Mouse (Mus musculus) CD8-positive naive resting alpha-beta T cell, adult 2 months (primary cell): ENCODE data around the gene Aagab.

ENCODE experiments used
- DNase-seq, 2 experiments: peaks; one replicate each; pipeline ENCODE4 v3.0.0; 2022; ENCODE audit warnings: low read depth in 2 of 2, low spot score in 2 of 2

Aagab gene

DNA sequence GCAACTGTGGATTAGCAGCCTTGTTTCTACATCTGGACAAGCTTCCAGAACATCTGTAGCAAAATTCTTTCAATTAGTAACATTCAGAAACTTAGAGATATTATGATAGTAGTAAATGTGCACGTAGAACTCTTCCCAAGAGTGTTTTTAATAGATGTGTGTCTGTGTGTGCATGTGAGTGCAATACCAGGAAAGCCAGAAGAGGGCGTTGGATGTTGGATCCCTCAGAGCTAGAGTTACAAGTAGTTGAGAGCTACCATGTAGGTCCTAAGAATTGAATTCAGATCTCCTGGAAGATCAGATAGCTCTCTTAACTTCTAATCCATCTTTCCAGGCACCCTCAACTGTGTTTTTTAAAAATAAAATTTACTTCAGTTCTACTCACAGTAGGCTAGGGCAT is 4.1 kb downstream of the Aagab start:
- peak in 1 of 2 experiments; percentile 23 for DNase-seq

DNA sequence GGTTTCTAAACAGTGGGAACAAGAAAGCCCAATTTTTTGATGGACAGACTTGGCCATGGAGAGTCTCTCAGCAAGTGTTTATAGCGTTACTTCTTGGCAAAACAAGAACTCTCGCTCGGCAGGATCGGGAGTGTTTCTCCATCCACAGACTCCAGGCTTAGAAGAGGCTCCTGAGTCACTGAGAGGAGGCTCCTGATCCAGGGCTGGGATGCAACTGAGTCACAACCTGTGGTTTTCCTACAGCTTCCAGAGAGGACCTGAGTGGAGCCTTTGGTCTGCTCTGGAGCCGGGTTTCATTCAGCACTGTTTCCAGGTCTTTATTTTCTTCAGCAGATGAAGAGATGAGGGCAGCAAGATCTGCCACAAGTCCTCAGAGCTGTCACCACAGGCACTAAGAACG is 5.5 kb downstream of the Aagab start:
- no peak for DNase-seq

DNA sequence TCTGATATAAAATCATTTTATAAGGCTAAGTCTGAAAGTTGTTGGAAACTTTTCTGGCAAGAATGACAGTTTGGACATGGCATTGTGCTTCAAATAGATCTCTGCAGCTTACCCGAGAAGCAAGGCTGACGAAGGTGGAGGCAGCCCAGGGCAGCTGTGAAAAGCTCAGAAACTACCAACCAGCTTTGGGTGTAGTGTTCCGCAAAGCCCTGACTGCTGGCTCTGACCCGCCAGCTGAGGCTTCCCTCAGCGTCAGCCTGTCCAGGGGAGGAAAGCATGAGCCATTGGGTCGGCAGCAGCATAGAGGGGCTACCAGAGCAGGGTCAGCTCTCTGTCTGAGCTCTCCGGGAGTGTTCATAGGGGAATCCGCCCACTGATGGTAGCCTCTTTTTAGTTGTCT is 6.8 kb downstream of the Aagab start:
- no peak for DNase-seq

DNA sequence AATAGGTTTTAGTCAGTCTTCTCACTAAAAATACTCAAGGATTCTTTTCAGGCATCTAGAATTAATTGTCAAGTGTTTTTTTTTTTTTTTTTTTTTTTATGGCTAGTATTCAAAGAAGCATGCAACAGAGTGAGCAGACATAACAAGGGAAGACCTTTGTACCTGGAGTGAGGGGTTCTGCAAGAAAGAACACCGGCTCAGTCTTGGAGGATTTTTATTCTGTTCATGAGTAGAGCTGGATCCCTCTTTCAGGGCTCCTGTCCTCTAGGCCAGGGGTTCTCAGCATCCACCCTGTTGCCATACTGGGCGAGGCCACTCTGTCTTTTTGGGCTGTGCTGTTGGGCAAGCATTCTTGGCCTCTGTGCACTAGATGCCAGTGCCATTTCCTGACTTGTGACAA is 7.3 kb downstream of the Aagab start:
- no peak for DNase-seq

DNA sequence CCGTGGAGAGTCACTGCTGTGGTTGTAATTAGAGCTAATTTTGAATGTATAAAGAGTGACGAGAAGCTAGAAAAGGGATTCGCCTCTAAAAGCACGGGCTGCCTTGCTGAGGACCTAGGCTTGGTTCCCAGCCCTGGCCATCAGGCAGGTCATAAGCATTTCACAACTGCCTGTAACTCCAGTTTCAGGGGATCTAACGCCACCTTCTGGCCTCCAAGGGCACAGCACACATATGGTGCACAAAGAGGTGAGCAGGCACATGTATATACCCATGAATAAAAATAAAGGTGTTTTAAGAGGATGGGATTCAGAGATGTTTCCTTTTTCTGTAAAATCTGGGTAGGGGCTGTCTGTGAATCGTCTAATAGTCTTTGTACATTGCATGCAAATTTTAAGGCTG is 7.8 kb downstream of the Aagab start:
- DNase-seq, result no peak

DNA sequence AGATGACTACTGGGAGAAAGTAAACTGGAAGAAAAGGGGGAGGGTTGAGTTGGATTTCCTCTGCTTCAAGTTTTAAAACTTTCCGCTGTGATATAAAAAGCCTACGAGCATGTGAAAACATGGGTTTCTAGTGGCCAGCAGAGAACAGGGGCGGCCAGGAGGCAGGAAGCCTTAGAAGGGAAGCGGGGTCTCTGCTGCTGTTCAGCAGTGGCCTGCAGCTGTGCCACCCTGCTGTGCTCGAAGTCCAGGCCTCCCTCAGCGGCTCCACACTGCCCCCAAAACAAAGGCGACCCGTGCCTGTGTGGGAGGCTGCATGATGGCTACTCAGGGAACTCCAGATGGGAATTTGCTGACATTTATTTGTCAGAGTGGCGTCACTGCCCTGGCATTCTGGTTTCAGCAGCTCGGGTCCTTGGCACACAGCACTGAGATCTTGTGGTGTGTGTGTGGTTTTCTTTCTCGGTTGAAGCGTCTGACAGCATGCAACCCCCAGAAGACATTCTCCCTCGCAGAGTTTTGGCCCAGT is 8.4 kb downstream of the Aagab start:
- peak in 1 of 2 experiments; percentile 23 for DNase-seq

DNA sequence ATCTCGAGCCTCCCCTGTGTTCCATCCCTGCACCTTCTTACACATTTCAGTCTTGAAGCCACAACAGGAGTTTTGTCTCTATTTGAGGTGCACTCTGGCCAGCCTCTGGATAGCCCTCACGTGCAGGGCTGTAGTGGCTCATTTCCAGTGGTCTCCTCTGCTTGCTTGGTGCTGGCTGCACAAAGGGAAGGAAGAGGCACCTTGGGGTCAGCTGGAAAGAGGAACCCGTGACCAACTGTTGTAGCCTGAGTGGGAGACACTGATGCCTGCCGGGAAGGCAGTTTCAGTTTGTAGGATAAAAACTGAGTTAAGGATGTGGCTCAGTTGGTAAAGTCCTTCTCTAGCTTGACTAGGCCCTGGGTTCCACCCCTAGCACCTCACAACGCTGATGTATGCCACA is 9.5 kb downstream of the Aagab start:
- DNase-seq, result no peak

DNA sequence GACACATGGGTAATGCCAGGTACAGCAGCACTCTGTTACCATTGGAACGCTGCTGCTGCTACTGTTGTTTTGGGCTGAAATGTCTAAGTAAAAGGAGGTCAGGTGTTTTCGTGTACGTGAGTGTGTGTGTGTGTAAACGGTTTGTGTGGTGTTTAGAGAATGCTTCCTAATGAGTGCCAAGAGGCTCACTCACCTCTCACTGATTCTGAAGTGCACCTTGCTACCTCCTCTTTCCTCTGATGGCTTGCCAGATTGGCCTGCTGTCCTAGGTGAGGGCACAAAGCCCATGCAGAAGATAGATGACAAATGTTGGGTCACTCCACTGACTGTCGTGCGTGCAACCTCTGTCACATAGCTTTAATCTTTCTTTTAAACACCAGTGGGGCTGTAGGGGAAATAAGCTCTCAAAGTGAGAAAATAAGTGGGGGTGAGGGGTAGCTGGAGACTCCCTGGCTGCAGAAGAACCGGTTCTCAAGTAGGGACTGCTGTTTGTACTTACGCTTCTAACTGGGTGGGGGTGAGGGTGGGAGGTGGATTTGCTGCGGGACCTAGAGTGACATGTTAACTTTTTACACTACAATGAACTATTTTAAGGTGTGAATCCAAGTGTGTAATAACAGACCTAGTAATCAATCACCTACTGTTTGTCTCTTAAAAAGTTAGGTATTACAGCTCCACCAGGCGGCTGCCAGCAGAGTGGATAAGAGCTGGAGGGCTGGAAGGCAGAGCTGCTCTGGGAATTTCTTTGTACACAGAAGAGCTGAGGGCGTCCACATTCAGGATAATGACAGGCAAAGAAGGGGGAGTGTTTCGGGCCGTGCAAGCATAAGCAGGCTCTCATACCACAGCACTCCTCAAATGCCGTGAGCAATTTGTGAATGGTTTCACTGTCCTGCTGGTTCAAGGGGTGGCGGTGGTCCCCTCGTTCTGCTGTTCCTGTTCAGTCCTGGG is 10.4 kb downstream of the Aagab start:
- no peak for DNase-seq

DNA sequence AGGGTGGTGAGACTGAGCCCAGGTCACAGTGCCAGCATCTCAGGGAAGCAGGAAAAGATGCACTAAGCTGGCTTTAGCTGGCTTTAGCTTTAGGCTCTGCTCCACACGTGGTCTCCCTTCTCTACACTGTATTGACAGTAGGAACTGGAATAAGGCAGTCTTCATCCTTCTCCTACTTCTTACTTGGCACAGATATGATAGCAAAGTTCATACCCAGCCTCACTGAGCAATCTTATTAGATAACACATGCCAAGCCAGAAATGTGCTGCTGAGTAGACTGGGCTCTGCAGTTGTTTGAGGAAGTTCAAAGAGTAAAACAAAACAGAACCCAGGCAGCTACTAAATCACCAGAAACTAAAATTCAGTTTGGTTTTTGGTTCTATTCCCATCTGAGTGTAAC is 11.1 kb downstream of the Aagab start:
- no peak for DNase-seq

DNA sequence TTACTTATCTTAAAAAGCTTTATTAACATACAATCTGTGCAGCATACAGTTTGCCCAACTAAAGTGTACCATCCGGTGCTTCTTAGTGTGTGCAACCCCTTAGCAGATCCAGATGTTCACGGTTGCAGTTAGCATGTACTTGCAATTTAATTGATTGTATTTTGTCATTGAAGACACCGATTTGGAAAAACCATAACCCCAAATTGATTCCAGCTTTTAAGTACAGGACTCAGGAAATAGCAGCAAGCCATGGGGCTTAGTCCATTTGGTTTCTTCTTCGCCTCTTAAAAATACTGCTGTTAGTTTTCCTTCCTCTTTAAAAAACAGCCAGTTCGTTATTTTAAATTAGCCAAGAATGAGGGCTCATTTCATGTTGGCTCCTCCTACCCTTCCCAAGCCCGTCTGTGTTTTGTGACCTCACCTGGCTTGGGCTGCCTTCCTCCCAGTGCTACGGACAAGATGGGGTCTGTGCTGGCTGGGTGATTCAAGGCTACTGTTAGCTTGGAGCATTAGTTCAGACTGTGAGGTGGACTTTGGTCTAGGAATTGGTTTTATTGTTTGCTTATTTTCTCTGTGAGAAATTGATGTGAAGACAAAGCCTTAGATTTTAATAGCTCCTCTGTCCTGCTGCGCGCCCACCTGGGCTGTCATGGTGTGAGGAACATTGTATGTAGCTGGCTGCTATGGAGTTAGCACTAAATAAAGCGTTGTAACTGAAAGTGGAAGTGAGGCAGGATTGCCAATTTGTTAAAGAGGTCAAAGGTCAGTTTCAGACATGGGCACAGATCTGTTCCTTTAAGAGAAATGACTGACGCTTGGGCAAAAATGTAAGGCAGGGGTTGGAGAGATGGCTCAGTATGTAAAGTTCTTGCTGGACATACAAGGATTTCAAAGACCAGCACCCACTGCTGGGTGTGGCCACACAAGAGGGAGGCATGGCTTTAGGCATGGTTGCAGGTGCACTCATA is 11.8 kb downstream of the Aagab start:
- DNase-seq, result no peak

DNA sequence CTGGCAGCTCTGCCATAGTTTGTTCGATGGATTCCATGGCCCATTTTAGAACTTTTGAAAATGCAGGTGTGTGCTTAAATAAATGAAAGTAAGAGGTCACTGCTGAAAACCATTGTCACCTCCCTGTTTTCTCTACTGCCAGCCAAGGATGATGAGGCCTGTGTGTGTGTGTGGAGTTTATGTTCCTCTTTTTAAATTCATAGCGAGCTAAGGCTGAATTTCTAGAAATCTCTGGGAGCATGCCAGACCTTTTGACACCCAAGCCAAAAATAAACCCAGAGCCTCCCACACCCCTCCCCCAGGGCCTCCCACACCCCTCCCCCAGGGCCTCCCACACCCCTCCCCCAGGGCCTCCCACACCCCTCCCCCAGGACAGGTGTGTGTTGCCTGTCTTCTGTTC is 15.5 kb downstream of the Aagab start:
- DNase-seq, result no peak

DNA sequence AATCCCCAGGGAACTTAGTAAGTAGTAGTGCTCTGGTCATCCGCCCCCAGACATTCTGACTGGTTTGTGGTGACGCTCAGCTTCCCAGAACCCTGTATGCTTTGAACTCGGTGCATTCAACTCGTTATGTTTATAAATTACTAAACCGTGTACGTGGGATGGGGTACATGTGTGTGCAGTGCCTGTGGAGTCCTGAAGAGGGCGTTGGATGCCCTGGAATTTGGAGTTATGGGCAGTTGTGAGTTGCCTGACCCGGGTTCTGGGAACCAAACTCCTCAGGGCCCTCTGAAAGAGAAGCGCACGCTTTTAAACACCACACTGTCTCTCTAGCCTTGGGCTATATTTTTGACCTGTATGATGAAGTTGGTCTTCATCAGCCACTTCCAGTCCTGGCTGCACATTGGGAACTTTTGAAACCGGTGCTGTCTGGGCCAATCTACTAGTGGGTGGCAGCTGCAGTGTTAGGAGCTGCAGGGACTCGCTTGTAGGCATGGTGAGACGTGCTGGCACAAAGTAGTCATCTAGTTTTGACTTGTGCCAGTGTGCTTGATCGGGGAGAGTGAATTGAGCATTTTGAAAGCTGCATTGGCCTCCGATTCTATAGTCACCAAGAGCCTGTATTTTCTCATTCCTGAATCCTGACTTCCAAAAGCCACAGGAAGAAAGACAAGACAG is 21.6 kb downstream of the Aagab start:
- no peak for DNase-seq

DNA sequence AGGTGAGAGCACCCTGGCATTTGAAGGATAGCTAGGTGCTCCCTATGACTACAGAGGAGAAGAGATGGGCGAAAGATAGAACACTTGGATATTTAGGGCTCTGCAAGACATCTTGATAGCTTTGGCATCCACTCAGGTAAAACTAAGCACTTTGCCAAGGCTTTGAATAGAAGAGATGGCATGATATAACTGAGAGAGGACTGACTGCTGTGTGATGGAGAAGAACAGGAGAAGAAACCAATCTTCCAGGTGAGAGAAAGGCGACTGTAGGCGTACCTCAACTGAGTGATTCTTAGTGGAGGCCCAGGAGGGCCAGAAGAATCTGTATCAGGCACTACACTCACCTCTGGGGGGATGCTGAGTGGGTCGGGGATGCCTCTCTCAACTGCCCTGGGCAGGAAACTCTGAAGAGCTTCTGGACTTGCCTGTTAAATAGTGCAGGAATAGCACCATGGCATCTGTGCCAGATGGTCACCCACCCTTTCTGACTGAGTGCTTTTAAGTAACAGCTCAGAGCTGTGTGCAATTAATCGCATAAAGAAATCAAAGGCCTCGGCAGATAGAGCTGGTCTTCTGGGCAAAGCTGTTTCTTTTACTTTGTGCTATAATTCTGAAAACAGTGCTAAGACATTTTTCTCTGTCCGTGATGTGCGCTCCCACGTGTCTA is 22.8 kb downstream of the Aagab start:
- DNase-seq, result no peak

DNA sequence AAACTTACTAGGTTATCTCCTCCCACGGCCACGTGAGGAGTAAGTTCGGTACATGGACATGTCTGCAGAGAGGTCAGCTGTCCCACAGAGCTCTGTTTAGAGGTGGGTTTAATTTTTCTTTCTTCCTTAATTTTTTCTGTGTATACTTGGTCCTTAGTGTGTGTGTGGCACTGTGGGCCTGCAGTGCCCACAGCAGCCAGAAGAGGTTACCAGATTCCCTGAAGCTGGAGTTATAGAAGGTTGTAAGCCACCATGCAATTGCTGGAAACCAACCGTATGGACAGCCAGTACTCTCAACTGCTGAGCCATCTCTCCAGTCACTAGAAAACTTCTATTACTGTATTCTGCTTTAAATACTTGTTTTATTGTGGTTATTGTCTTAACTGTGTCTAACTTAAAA is 29.6 kb downstream of the Aagab start:
- no peak for DNase-seq

DNA sequence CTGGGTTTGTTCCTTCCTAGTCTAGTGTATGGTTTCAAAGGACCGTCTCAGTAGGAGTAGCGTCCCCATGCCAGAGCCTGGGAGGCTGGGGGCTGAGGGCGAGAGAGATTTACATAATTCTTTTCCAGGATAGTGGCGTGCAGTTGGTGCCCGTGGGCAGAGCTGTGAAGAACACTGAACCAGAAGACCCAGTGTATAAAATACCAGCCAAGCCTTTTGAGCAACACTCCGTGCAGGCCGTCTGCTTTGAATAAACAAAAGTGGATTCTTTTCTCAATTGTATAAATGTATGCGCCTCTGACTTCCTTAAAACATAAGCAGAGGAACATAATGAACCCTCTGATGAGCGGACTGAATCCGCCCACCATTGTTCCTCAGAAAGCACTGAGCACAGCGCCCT is 30.5 kb downstream of the Aagab start:
- no peak for DNase-seq

DNA sequence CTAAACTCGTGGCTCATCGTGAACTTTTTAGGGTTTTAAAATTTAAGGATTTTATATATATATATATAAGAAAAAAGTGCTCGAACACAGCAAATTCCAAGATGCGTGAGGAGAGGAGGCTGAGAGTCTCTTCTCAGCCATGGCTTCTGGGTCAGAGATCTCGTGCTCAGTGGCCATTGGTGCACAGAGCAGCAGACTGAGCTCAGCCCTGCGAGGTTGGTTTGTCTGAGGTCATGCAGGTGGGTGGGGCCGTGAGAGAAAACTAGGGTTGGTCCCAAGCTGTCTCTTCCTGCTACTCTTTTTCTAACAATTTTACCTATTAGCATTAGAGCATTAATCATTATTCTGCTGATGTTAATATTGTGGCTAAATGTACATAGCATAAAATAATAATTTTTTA is 30.9 kb downstream of the Aagab start:
- no peak for DNase-seq

DNA sequence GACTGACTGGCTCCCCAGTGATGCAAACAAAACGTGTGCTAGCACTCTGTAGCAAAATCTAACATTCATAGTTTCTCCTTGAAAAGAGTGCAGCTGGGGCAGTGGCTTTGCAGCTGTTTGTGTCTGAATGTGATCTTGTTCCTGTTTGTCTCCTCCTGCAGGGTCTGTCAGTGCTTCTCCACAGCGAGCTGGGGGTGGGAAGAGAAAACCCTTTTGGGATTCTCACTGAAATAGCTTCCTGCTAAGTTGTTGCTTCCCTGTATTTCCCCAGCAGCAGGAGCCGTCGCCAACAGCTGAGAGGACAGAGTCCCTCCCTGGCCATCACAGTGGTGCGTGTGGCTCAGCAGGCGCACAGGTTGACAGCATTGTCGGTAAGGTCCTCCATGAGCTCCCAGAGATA is 33.7 kb downstream of the Aagab start:
- no peak for DNase-seq

DNA sequence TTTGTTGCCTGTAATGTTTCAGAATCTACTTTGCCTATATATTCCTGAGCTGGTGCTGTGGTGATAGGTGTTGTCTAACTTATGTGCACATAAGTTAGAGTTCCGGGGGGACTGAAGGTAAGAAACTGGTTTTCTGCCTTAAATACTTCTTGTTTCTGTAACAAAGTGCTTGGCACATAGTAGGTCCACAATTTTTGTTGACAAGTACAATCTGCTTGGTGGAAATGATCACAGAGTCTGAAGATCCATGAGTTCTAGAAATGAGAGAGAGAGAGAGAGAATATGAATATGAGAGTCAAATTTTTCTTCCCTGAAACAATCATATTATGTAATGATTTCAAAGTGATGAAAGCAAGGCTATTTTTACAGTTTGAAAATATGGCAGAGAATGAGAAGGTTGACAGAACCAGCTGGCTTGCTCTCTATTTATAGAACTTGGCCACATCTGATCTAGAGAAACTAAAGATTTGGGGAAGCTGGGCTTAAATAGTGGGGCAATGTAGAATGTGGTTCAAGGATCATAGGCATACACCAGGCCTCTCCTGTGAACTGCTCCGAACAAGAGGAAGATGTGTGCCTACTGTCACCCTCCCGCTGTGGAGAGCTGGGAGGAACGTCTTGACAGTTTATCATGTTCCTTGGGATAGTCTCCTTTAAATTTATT is 39.7 kb downstream of the Aagab start:
- DNase-seq, result no peak

DNA sequence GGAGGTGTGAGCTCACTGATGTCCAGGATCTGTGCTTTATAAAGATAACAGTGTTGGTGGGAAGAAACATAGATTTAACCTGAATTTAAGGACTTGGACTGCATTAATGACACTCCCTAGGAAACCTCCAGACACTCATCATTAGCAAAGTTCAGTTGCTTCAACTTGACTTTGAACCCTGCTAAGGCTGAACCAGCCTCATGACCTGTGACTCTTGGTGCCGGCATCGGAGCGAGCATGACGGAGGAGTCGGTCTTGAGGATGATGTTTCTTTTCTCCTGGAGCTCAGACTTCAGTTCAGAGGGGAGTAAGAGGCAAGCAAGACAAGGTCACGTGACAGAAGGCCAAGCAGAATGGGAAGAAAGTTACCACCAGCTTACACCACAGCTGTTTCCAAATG is 41.6 kb downstream of the Aagab start:
- no peak for DNase-seq

DNA sequence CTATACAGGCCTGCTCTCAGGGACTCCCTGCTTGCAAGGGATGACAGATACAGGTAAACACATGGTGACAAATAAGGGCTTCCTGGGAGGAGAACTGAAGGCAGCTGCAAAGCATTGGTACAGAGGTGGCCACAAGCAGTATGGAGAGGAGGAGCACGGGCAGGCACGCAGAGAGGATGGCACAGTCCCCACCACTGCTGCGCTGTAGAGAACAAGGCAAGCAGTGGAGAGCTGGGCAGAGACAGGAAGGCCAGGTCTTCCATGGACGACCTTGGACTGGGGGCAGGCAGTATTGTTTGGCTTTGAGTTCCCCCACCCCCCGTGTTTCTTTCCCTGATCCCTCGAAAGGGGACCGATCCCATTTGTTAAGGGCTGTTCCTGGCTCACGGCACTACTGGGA is 42.6 kb downstream of the Aagab start:
- no peak for DNase-seq
